Mouse (Mus musculus) liver, embryonic 11.5 days (tissue): ENCODE data around the gene Astn1. TPM values are rescaled to one million over a fixed set of nuclear protein-coding genes. Genes with fewer than 3 reads are reported as not detected.

Source experiments
- ATAC-seq: fragments of 200-750 bp; cut with Nextera tagmentation; replicated peaks from 2 replicates; pipeline ENCODE4 v1.8.0; 2017; ENCODE audit warnings: moderate number of reproducible peaks, mild to moderate bottlenecking, moderate TSS enrichment, moderate library complexity; ENCODE audit not compliant: low FRiP score
- DNase-seq: peaks from one replicate; pipeline ENCODE4 v3.0.0-alpha.2; 2017; ENCODE audit warnings: low spot score
- H3K27ac ChIP-seq: fragments of 300-500 bp; sonication (generic); 2 replicates; pipeline ENCODE4 v1.5.1; 2014; ENCODE audit warnings: mild to moderate bottlenecking, low read depth, low read length, control low read depth
- H3K27me3 ChIP-seq: fragments of 300-500 bp; sonication (generic); replicated peaks from 2 replicates; pipeline ENCODE4 v1.6.1; 2014; ENCODE audit warnings: low read length, mixed read lengths; ENCODE audit not compliant: control insufficient read depth, insufficient read depth
- H3K36me3 ChIP-seq: fragments of 300-500 bp; sonication (generic); 2 replicates; pipeline ENCODE4 v1.6.1; 2014; ENCODE audit warnings: mild to moderate bottlenecking, low read length, moderate library complexity, mixed read lengths; ENCODE audit not compliant: control insufficient read depth, insufficient read depth
- H3K4me1 ChIP-seq: fragments of 300-500 bp; sonication (generic); replicated peaks from 2 replicates; pipeline ENCODE4 v1.6.1; 2014; ENCODE audit warnings: low read length, mixed read lengths; ENCODE audit not compliant: control insufficient read depth, insufficient read depth
- H3K4me2 ChIP-seq: fragments of 300-500 bp; sonication (generic); 2 replicates; pipeline ENCODE4 v1.6.1; 2014; ENCODE audit warnings: mild to moderate bottlenecking, control low read depth, moderate library complexity
- H3K4me3 ChIP-seq: fragments of 300-500 bp; sonication (generic); 2 replicates; pipeline ENCODE4 v1.5.1; 2014; ENCODE audit warnings: low read depth, low read length, control low read depth
- H3K9ac ChIP-seq: fragments of 300-500 bp; sonication (generic); 2 replicates; pipeline ENCODE4 v1.6.1; 2014; ENCODE audit warnings: low read depth, low read length, control low read depth
- H3K9me3 ChIP-seq: fragments of 300-500 bp; sonication (generic); 2 replicates; pipeline ENCODE4 v1.6.1; 2016; ENCODE audit warnings: low read length, inconsistent platforms, mixed read lengths; ENCODE audit not compliant: control insufficient read depth
- WGBS: fragments of 180-500 bp; shearing (Covaris S2); extraction: QIAGEN DNeasy Blood & Tissue Kit; methylation state at CpG from one replicate; pipeline ENCODE4 v1.1.7; 2014; 5-methylcytosine and 5-hydroxymethylcytosine counted together
- polyA plus RNA-seq: library from polyadenylated mRNA; unstranded; fragments of >200 nt; fragmentation: Nextera tagmentation; extraction: Ambion mirVana; gene quantifications from 2 replicates; pipeline ENCODE4 v1.2.1, GENCODE M21; 2014

The Astn1 gene
- polyA plus RNA-seq, 1 experiment from 2014 or later, result 0.62 TPM

- H3K9ac ChIP-seq, result no peak overlapping the region
- no peaks in the 10 kb centered on the region for H3K36me3 ChIP-seq
- peaks cover 10% of the 10 kb centered on the region; the same call in 1 of the 2 replicates for H3K27me3 ChIP-seq
- no peak overlapping the region for H3K27ac ChIP-seq
- no peaks in the 10 kb centered on the region for H3K9me3 ChIP-seq
- H3K4me3 ChIP-seq, result peak overlapping the region; percentile 42
- DNase-seq, result no peak
- H3K4me1 ChIP-seq, result no peaks in the 10 kb centered on the region
- WGBS, result 4% methylated on average over 33 of the region's 37 CpGs
- H3K4me2 ChIP-seq, result peak overlapping the region; percentile 52
- ATAC-seq, result no peak
These were observed 424 bp downstream of the Astn1 start for GRCm38 (mm10) chr1:158362292-158363101.

GRCm38 (mm10) chr1:158364461-158364860, 2.4 kb downstream of the Astn1 start:
- Histone ChIP-seq H3K27me3 (peaks cover 7% of the 10 kb centered on the region; the same call in 1 of the 2 replicates), H3K4me3 (no peak overlapping the region), H3K4me2 (no peak overlapping the region), H3K36me3 (no peaks in the 10 kb centered on the region), H3K4me1 (no peaks in the 10 kb centered on the region), H3K9ac (no peak overlapping the region), H3K27ac (no peak overlapping the region), H3K9me3 (no peaks in the 10 kb centered on the region)
- 27% methylated on average over 1 of the region's 1 CpGs for WGBS
- ATAC-seq (no peak), DNase-seq (no peak)

GRCm38 (mm10) chr1:158382277-158382676, 20.2 kb downstream of the Astn1 start:
- Histone ChIP-seq H3K9me3 (no peaks in the 10 kb centered on the region), H3K4me3 (no peak overlapping the region), H3K36me3 (no peaks in the 10 kb centered on the region), H3K27me3 (no peaks in the 10 kb centered on the region), H3K4me2 (no peak overlapping the region), H3K9ac (no peak overlapping the region), H3K4me1 (no peaks in the 10 kb centered on the region), H3K27ac (no peak overlapping the region)
- no peak for ATAC-seq
- no peak for DNase-seq
- WGBS, result 81% methylated on average over 6 of the region's 6 CpGs

GRCm38 (mm10) chr1:158383210-158383609, 21.1 kb downstream of the Astn1 start:
- no peak for ATAC-seq
- Histone ChIP-seq H3K36me3 (no peaks in the 10 kb centered on the region), H3K27me3 (no peaks in the 10 kb centered on the region), H3K27ac (no peak overlapping the region), H3K4me3 (no peak overlapping the region), H3K9me3 (no peaks in the 10 kb centered on the region), H3K4me1 (no peaks in the 10 kb centered on the region), H3K4me2 (no peak overlapping the region), H3K9ac (no peak overlapping the region)
- DNase-seq, result no peak
- WGBS, result 77% methylated on average over 3 of the region's 3 CpGs

GRCm38 (mm10) chr1:158385311-158385710, 23.2 kb downstream of the Astn1 start:
- Histone ChIP-seq H3K4me1 (no peaks in the 10 kb centered on the region), H3K9ac (no peak overlapping the region), H3K27me3 (no peaks in the 10 kb centered on the region), H3K9me3 (no peaks in the 10 kb centered on the region), H3K36me3 (no peaks in the 10 kb centered on the region), H3K4me3 (no peak overlapping the region), H3K4me2 (no peak overlapping the region), H3K27ac (no peak overlapping the region)
- no peak for ATAC-seq
- DNase-seq, result no peak
- 90% methylated on average over 2 of the region's 2 CpGs for WGBS

GRCm38 (mm10) chr1:158386781-158387180, 24.7 kb downstream of the Astn1 start:
- no peak for ATAC-seq
- no peaks in the 10 kb centered on the region for H3K4me1 ChIP-seq
- H3K27me3 ChIP-seq, result no peaks in the 10 kb centered on the region
- H3K4me3 ChIP-seq, result no peak overlapping the region
- H3K36me3 ChIP-seq, result no peaks in the 10 kb centered on the region
- no peak for DNase-seq
- H3K9ac ChIP-seq, result no peak overlapping the region
- H3K27ac ChIP-seq, result no peak overlapping the region
- 28% methylated on average over 3 of the region's 3 CpGs for WGBS
- no peaks in the 10 kb centered on the region for H3K9me3 ChIP-seq
- H3K4me2 ChIP-seq, result no peak overlapping the region

GRCm38 (mm10) chr1:158388995-158389394, 26.9 kb downstream of the Astn1 start:
- no peak overlapping the region for H3K4me2 ChIP-seq
- 86% methylated on average over 4 of the region's 4 CpGs for WGBS
- no peak for ATAC-seq

GRCm38 (mm10) chr1:158390693-158391092, 28.6 kb downstream of the Astn1 start:
- no peaks in the 10 kb centered on the region for H3K4me1 ChIP-seq
- 72% methylated on average over 4 of the region's 4 CpGs for WGBS
- no peak overlapping the region for H3K4me2 ChIP-seq
- H3K36me3 ChIP-seq, result no peaks in the 10 kb centered on the region
- H3K9me3 ChIP-seq, result no peaks in the 10 kb centered on the region
- H3K9ac ChIP-seq, result no peak overlapping the region
- no peak overlapping the region for H3K4me3 ChIP-seq
- DNase-seq (no peak), ATAC-seq (no peak)
- no peaks in the 10 kb centered on the region for H3K27me3 ChIP-seq
- no peak overlapping the region for H3K27ac ChIP-seq

More at GRCm38 (mm10) chr1:158388995-158389394, 26.9 kb downstream of the Astn1 start:
- no peak for DNase-seq
- no peak overlapping the region for H3K9ac ChIP-seq
- no peak overlapping the region for H3K27ac ChIP-seq
- H3K4me1 ChIP-seq, result no peaks in the 10 kb centered on the region
- no peaks in the 10 kb centered on the region for H3K27me3 ChIP-seq
- H3K36me3 ChIP-seq, result no peaks in the 10 kb centered on the region
- no peaks in the 10 kb centered on the region for H3K9me3 ChIP-seq
- no peak overlapping the region for H3K4me3 ChIP-seq

- Histone ChIP-seq H3K4me1 (no peaks in the 10 kb centered on the region), H3K9me3 (no peaks in the 10 kb centered on the region), H3K4me3 (no peak overlapping the region), H3K9ac (no peak overlapping the region), H3K4me2 (no peak overlapping the region), H3K36me3 (no peaks in the 10 kb centered on the region), H3K27me3 (no peaks in the 10 kb centered on the region), H3K27ac (no peak overlapping the region)
- ATAC-seq, result no peak
- DNase-seq, result no peak
- WGBS, result 78% methylated on average over 2 of the region's 2 CpGs
These were observed 35.0 kb downstream of the Astn1 start for GRCm38 (mm10) chr1:158397058-158397457.
